Mouse (Mus musculus) left cerebral cortex, adult 8-10 months (tissue): Measurements from ENCODE around the gene Bcl2. TPM values are rescaled to one million over a fixed set of nuclear protein-coding genes. Genes with fewer than 3 reads are reported as not detected.

Experiments
- DNase-seq, 2 experiments: peaks; one replicate each; pipeline ENCODE4 v3.0.0; 2022; ENCODE audit warnings: low spot score in 2 of 2
- microRNA-seq, 2 experiments: library from miRNA; unstranded; fragments of <30 nt; microRNA quantifications; one replicate each; pipeline ENCODE4 v1.2.0; 2022
- total RNA-seq, 4 experiments: library from RNA; stranded (reverse); gene quantifications; 2 replicates each; pipeline ENCODE4 v1.2.4; 2022

Gene Bcl2
- total RNA-seq, 4 experiments from 2014 or later: 12.1 to 16.1 (median 13.3) TPM

- no peak for DNase-seq
Measured at GRCm38 (mm10) chr1:106513890-106514643, 200.0 kb downstream of the Bcl2 start.

DNA sequence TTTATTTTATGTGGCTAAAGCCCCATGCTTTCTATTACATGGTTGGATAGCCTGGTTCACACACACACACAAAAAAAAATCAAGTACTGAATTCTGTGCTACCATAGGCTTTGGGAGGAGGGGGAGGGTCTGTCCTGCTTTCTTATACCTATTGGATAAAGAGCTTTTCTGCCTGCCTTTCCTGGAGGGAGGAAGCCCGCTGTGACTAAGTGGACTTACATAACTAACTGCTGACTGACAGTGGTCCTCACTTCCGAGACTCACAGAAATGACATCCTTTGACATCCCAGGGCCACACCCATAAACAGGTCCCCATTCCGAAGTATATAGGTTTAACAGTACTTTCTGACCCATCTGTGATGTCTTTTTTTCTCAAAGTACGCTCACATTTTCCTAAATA, 200.6 kb downstream of the Bcl2 start:
- DNase-seq: no peak

- DNase-seq: peak; percentile 9 to 12
Measured at GRCm38 (mm10) chr1:106511593-106511992, 202.5 kb downstream of the Bcl2 start.

- no peak for DNase-seq
Measured at GRCm38 (mm10) chr1:106507556-106507955, 206.5 kb downstream of the Bcl2 start.

- DNase-seq: no peak
Measured at GRCm38 (mm10) chr1:106503910-106504309, 210.2 kb downstream of the Bcl2 start.

GRCm38 (mm10) chr1:106503407-106503806, 210.7 kb downstream of the Bcl2 start:
- no peak for DNase-seq

DNA sequence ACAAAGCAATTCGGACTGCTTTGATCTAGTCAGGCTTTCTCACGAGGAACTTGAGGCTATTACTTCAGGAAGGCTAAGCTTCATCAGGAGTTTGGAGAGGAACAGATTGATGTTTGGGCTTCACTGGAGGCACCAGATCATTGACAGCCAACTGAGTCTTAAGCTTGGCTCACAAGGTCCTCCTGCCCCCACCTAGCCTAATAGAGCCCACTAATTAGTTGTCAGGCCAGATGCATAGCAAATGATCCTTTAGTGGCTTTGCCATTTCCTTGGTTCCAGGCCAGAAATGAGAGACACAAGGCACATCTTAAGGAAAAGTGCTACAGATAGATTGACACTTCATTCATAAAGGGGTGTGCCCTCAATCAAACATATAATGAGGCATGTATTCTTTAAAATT, 216.1 kb downstream of the Bcl2 start:
- DNase-seq: no peak

Small RNA genes lying within 50 kb of the gene (microRNA-seq; reads per million reads assigned to microRNA genes)
- 0 reads per million in 2 experiments for gene Mir3473f

Other genes with a start within 250 kb of the Bcl2 start
- gene Kdsr, start 45.5 kb upstream of the Bcl2 start, total RNA-seq: 10 to 100 TPM; 26.3 to 28.6 (median 28.1) TPM
- 10 to 100 TPM; 48.8 to 60.1 (median 57.2) TPM for gene Vps4b, start 82.5 kb upstream of the Bcl2 start, total RNA-seq
- not detected for gene Serpinb5, start 146.9 kb upstream of the Bcl2 start, total RNA-seq
- under 1 TPM in 2 of 4 experiments, not detected in 2; 0.21 to 0.30 TPM for gene Serpinb12, start 220.2 kb upstream of the Bcl2 start, total RNA-seq